In the genomic region with DNA sequence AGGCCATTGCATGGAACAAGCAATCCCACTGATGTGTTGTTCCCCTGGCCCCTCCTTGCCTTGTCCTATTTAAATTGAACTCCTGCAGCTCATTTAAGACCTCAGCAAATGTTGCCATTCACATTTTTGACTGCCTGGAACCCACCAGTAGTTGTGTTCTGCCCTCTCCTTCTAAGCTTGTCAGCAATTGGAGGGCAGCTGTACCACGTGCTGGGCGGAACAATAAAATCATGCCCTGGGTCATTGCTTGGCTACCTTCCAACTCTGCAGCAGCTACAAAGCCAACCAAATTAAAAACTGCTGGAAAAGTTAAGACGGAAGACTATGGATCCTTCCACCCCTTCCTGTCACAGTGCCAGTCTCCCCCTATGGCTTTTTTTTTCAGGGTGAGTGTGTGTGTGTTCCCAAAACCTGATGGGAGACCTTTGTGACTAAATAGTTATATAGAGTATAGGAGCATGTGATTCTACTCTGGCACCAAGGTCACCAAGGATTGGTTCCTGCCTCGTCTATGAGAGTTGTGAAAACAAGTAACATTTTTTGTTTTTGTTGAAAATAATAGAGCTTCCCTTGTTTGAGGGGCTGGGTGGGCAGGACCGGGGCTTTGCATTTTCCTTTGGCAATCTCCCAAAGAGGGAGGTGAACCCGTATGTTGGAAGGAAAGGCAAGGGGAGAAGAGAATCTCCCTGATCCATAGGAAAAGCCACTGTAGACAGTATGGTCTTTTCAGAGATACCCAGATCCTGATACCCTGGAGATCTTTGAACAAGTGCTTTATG, we compare ENCODE assay signal across 7 mouse cellular contexts.
DNase-seq lines count a peak whose midpoint lies in the region; ATAC-seq and TF ChIP-seq lines count a peak whose summit lies in the region.

No protein-coding gene starts in this region.

- H3K4me2 ChIP-seq in lung, embryonic 16.5 days (ENCODE audit: low read depth, low read length), result no peak overlapping the region
- H3K4me2 ChIP-seq in heart, embryonic 15.5 days, result no peak overlapping the region
- no peak overlapping the region for H3K4me2 ChIP-seq in stomach, embryonic 15.5 days

- H3K4me1 ChIP-seq in lung, embryonic 16.5 days (replicated peaks; ENCODE audit: control insufficient read depth, insufficient read depth, low read length), result peaks cover 12% of the 10 kb centered on the region; the same call in 1 of the 2 replicates
- peaks cover 3% of the 10 kb centered on the region; the same call in 1 of the 2 replicates for H3K4me1 ChIP-seq in lung, adult 2 months (ENCODE audit: control insufficient read depth, insufficient read depth, low read length)
- peaks cover 26% of the 10 kb centered on the region for H3K4me1 ChIP-seq in heart, embryonic 15.5 days (replicated peaks)
- H3K4me1 ChIP-seq in stomach, embryonic 15.5 days, result peaks cover 27% of the 10 kb centered on the region

- ATAC-seq in lung, embryonic 16.5 days (ENCODE audit: low read depth), result peak; percentile 66
- ATAC-seq in heart, embryonic 15.5 days (replicated peaks; ENCODE audit: insufficient number of reproducible peaks, insufficient read depth, low FRiP score, low read depth), result no peak; the same call in 1 of the 2 replicates
- ATAC-seq in stomach, embryonic 15.5 days (ENCODE audit: insufficient read depth, low FRiP score, low read depth), result no peak

- 28% methylated on average over 6 of the region's 6 CpGs for WGBS in lung, embryonic 16.5 days
- 31% methylated on average over 6 of the region's 6 CpGs for WGBS in lung, adult 2 months
- 36% methylated on average over 6 of the region's 6 CpGs for WGBS in heart, embryonic 15.5 days
- WGBS in stomach, embryonic 15.5 days, result 40% methylated on average over 6 of the region's 6 CpGs

- H3K4me3 ChIP-seq in lung, embryonic 16.5 days (ENCODE audit: low read length), result no peak overlapping the region
- H3K4me3 ChIP-seq in lung, adult 2 months (replicated peaks; ENCODE audit: extremely low read depth, low read depth, low read length), result no peak overlapping the region
- no peak overlapping the region for H3K4me3 ChIP-seq in heart, embryonic 15.5 days
- no peak overlapping the region for H3K4me3 ChIP-seq in stomach, embryonic 15.5 days (replicated peaks)

- DNase-seq in lung, adult 2 months, result no peak
- peak; percentile 77 for DNase-seq in kidney, postnatal 10 days
- DNase-seq in layer of hippocampus, adult 9-10 months (ENCODE audit: low spot score), result no peak
- no peak for DNase-seq in layer of hippocampus, postnatal 25 days (ENCODE audit: extremely low spot score in 1 of 2, low spot score in 1 of 2)

- H3K9ac ChIP-seq in lung, embryonic 16.5 days (ENCODE audit: low read length), result no peak overlapping the region
- H3K9ac ChIP-seq in heart, embryonic 15.5 days, result no peak overlapping the region
- no peak overlapping the region for H3K9ac ChIP-seq in stomach, embryonic 15.5 days

- no peaks in the 10 kb centered on the region for H3K36me3 ChIP-seq in lung, embryonic 16.5 days (ENCODE audit: control insufficient read depth, insufficient read depth, low read length)
- H3K36me3 ChIP-seq in heart, embryonic 15.5 days, result no peaks in the 10 kb centered on the region
- no peaks in the 10 kb centered on the region for H3K36me3 ChIP-seq in stomach, embryonic 15.5 days

- peak overlapping the region; percentile 23; the same call in 1 of the 2 replicates for H3K27ac ChIP-seq in lung, embryonic 16.5 days (ENCODE audit: low read length)
- peak overlapping the region; percentile 26; the same call in 1 of the 2 replicates for H3K27ac ChIP-seq in heart, embryonic 15.5 days
- H3K27ac ChIP-seq in stomach, embryonic 15.5 days, result peak overlapping the region; percentile 65

- no peaks in the 10 kb centered on the region for H3K27me3 ChIP-seq in lung, embryonic 16.5 days (ENCODE audit: control insufficient read depth, insufficient read depth, low read depth, low read length)
- no peaks in the 10 kb centered on the region for H3K27me3 ChIP-seq in heart, embryonic 15.5 days
- H3K27me3 ChIP-seq in stomach, embryonic 15.5 days (replicated peaks), result no peaks in the 10 kb centered on the region

- no peaks in the 10 kb centered on the region for H3K9me3 ChIP-seq in lung, embryonic 16.5 days (ENCODE audit: control insufficient read depth, low read length)
- H3K9me3 ChIP-seq in heart, embryonic 15.5 days (replicated peaks), result no peaks in the 10 kb centered on the region
- no peaks in the 10 kb centered on the region for H3K9me3 ChIP-seq in stomach, embryonic 15.5 days

- no peak for TF ChIP-seq CTCF in lung, adult 2 months (IDR thresholded peaks at IDR 0.05; ENCODE audit: insufficient read depth, low read length)

- no peak for TF ChIP-seq POLR2A in lung, adult 2 months (IDR thresholded peaks at IDR 0.05; ENCODE audit: borderline replicate concordance, extremely low read depth, low read depth, low read length)
